Mouse (Mus musculus) limb, embryonic 13.5 days (tissue): Measurements from ENCODE around the gene Stac2. TPM values are rescaled to one million over a fixed set of nuclear protein-coding genes. Genes with fewer than 3 reads are reported as not detected.

Experiments
- ATAC-seq: fragments of 200-750 bp; cut with Nextera tagmentation; 2 replicates; pipeline ENCODE4 v1.8.0; 2017; ENCODE audit warnings: low read depth, moderate number of reproducible peaks, moderate TSS enrichment; ENCODE audit not compliant: low FRiP score
- H3K27ac ChIP-seq: fragments of 300-500 bp; sonication (generic); 2 replicates; pipeline ENCODE4 v1.5.1; 2015; ENCODE audit warnings: inconsistent platforms, mild to moderate bottlenecking, moderate library complexity
- H3K27me3 ChIP-seq: fragments of 300-500 bp; sonication (generic); 2 replicates; pipeline ENCODE4 v1.6.1; 2015; ENCODE audit warnings: mild to moderate bottlenecking, inconsistent platforms
- H3K36me3 ChIP-seq: fragments of 300-500 bp; sonication (generic); 2 replicates; pipeline ENCODE4 v1.6.1; 2015; ENCODE audit warnings: inconsistent platforms, mild to moderate bottlenecking, moderate library complexity
- H3K4me1 ChIP-seq: fragments of 300-500 bp; sonication (generic); 2 replicates; pipeline ENCODE4 v1.6.1; 2015; ENCODE audit warnings: inconsistent platforms
- H3K4me2 ChIP-seq: fragments of 300-500 bp; sonication (generic); replicated peaks from 2 replicates; pipeline ENCODE4 v1.6.1; 2015; ENCODE audit warnings: inconsistent platforms, mild to moderate bottlenecking, moderate library complexity
- H3K4me3 ChIP-seq: fragments of 300-500 bp; sonication (generic); 2 replicates; pipeline ENCODE4 v1.5.1; 2015; ENCODE audit warnings: moderate library complexity, mild to moderate bottlenecking, inconsistent platforms
- H3K9ac ChIP-seq: fragments of 300-500 bp; sonication (generic); 2 replicates; pipeline ENCODE4 v1.6.1; 2015; ENCODE audit warnings: mild to moderate bottlenecking, inconsistent platforms
- H3K9me3 ChIP-seq: fragments of 300-500 bp; sonication (generic); 2 replicates; pipeline ENCODE4 v1.6.1; 2016; ENCODE audit warnings: inconsistent platforms
- WGBS: fragments of 180-500 bp; shearing (Covaris S2); methylation state at CpG from one replicate; pipeline ENCODE4 v1.1.7; 2015; 5-methylcytosine and 5-hydroxymethylcytosine counted together
- polyA plus RNA-seq: library from polyadenylated mRNA; unstranded; fragments of >200 nt; fragmentation: Nextera tagmentation; extraction: Ambion mirVana; gene quantifications from 2 replicates; pipeline ENCODE4 v1.2.1, GENCODE M21; 2015

The Stac2 gene
- polyA plus RNA-seq, 1 experiment from 2014 or later = 1.1 TPM

DNA sequence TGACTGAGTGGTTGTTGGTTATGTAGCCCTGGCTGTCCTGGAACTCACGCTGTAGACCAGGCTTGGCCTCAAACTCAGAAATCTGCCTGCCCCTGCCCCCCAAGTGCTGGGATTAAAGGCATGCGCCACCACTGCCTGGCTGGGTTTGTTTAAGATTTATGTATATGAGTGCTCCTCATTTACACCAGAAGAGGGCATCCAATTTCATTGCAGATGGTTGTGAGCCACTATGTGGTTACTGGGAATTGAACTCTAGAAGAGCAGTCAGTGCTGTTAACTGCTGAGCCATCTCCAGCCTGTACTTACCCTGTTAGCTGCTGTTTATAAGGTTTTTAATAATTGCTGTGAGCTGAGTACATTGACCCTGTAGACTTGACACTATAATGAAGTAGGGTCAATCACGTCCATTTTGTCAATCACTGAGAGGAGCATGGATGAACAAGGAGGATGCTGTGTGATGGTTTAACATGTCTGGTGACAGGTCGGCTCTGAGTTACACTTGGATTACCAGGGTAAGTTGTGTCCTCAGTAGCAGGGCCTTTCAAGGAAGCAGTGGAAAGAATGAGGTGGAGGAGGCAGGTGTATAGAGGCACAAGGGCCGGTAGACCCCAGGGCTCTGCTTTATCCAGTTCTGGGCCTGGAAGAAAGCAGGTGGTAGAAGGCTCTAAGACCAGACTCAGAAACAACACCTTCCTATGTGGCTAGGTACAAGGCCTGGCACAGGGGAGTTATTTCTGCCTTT is 22.4 kb downstream of the Stac2 start:
- peaks cover 33% of the 10 kb centered on the region for H3K36me3 ChIP-seq
- 42% methylated on average over 5 of the region's 5 CpGs for WGBS
- H3K4me3 ChIP-seq = no peak overlapping the region
- no peak for ATAC-seq
- H3K27me3 ChIP-seq = peaks cover 7% of the 10 kb centered on the region; the same call in 1 of the 2 replicates
- H3K9me3 ChIP-seq = no peaks in the 10 kb centered on the region
- no peak overlapping the region for H3K27ac ChIP-seq
- H3K9ac ChIP-seq = no peak overlapping the region
- peaks cover 26% of the 10 kb centered on the region for H3K4me1 ChIP-seq
- no peak overlapping the region for H3K4me2 ChIP-seq

DNA sequence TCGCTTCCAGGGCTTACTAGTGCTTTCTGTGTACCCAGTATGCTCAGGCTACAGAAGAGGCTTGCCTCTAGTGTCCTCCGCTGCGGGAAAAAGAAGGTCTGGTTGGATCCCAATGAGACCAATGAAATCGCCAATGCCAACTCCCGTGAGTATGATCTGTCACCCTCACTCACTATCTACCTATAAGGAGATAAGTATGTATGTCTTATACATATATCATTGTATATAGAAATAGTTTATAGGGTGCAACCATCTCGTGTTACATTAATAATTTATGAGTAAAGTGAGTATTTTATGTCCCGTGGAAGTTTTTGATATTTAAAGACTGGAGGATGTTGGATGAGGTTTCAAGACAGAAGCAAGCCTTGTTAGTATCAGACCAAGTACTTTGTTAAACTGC is 25.5 kb downstream of the Stac2 start:
- ATAC-seq = no peak
- H3K4me3 ChIP-seq = peak overlapping the region; percentile 100
- no peaks in the 10 kb centered on the region for H3K27me3 ChIP-seq
- H3K4me1 ChIP-seq = peaks cover 24% of the 10 kb centered on the region
- 22% methylated on average over 7 of the region's 7 CpGs for WGBS
- H3K36me3 ChIP-seq = peaks cover 33% of the 10 kb centered on the region
- H3K27ac ChIP-seq = no peak overlapping the region
- no peaks in the 10 kb centered on the region for H3K9me3 ChIP-seq
- peak overlapping the region; percentile 94 for H3K4me2 ChIP-seq
- peak overlapping the region; percentile 100 for H3K9ac ChIP-seq

DNA sequence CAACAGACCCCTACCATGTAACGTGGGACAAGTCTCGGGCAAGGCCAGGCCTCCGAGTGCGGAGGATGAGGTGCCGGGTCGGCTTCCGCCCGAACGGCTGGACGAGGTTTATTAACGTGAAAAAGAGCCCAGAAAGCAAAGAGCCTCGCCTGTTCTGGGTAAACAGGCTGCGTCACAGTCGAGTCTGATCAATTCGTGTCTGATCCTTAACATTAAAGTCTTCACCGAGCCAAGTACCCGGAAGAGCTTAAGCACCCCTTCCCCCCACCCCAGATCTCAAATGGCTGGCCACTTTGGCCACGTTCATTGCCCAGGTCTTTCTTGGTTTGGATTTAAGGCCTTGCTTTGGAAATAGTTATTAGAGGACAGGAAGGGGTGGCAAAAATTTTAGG is 26.0 kb downstream of the Stac2 start:
- WGBS = under 1% methylated on average over 18 of the region's 18 CpGs
- Histone ChIP-seq H3K9me3 (no peaks in the 10 kb centered on the region), H3K27me3 (no peaks in the 10 kb centered on the region), H3K4me2 (peak overlapping the region; percentile 94), H3K27ac (peak overlapping the region; percentile 92), H3K4me3 (peak overlapping the region; percentile 100), H3K4me1 (peaks cover 24% of the 10 kb centered on the region), H3K36me3 (peaks cover 33% of the 10 kb centered on the region), H3K9ac (peak overlapping the region; percentile 100)
- ATAC-seq = no peak

DNA sequence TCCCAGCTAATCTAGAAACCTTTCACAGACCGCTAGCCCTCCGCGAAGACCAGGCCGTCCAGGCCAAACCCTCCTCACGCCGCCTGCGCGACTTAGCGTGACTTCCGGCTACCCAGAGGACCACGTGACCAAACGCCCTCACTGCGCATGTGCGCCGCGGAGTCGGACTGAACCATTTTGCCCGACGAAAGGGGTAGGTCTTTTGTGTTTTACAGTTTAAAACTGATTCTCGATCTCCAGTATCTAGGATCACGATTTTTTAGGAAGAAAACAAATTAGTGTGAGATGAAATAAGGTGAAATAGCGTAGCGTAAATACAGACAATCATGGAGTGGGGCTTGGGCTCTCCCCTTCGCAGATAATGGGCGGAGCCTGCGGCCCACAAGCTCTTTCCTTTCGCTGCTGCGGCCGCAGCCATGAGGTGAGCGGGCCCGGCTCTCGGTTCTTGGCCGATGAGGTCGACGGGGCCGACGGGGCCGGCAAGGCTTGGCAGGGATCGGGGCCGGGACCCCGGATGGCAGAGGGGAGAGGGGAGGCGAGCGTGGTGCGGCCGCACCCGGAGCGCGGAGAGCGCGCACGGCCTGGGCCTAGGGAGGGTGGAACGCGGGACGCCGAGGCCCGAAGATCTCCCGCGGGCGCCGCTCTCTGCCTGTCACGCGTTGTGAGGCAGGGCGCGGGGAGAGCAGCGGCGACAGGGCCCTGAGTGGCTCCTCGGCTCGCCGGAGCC is 26.5 kb downstream of the Stac2 start, which contains the start of gene Rpl19:
TSS of gene Rpl19 (plus strand) at position 141 of the 727 bp plus-strand sequence.
- no peaks in the 10 kb centered on the region for H3K27me3 ChIP-seq
- H3K9ac ChIP-seq = peak within 1 kb of the TSS; percentile 100
- H3K4me3 ChIP-seq = peak within 1 kb of the TSS; percentile 100
- peak; percentile 58; the same call in 1 of the 2 replicates for ATAC-seq
- H3K4me1 ChIP-seq = peaks cover 24% of the 10 kb centered on the region
- peaks cover 33% of the 10 kb centered on the region for H3K36me3 ChIP-seq
- H3K27ac ChIP-seq = peak within 1 kb of the TSS; percentile 92
- peak within 1 kb of the TSS; percentile 94 for H3K4me2 ChIP-seq
- WGBS = under 1% methylated on average over 69 of the region's 69 CpGs
- no peaks in the 10 kb centered on the region for H3K9me3 ChIP-seq

DNA sequence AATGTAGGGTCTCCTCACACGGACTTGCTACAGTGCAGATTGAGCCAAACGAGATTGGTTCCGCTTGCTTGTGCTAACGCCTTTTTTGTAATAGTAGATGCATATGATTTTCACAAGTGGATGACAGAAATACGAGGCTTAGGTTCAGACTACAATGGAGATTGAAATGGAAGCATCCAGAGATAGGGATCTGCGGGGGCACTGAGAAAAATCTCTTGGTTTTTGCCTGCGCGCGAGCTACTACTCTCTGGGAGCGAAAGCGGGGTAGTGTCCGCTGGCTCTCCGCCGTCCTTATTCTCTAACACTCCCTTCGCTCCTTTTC is 27.1 kb downstream of the Stac2 start:
- H3K9me3 ChIP-seq = no peaks in the 10 kb centered on the region
- H3K36me3 ChIP-seq = peaks cover 31% of the 10 kb centered on the region
- H3K27me3 ChIP-seq = no peaks in the 10 kb centered on the region
- H3K27ac ChIP-seq = peak overlapping the region; percentile 92
- H3K9ac ChIP-seq = peak overlapping the region; percentile 100
- no peak for ATAC-seq
- H3K4me2 ChIP-seq = peak overlapping the region; percentile 94
- 6% methylated on average over 15 of the region's 15 CpGs for WGBS
- peaks cover 28% of the 10 kb centered on the region for H3K4me1 ChIP-seq
- peak overlapping the region; percentile 100 for H3K4me3 ChIP-seq

DNA sequence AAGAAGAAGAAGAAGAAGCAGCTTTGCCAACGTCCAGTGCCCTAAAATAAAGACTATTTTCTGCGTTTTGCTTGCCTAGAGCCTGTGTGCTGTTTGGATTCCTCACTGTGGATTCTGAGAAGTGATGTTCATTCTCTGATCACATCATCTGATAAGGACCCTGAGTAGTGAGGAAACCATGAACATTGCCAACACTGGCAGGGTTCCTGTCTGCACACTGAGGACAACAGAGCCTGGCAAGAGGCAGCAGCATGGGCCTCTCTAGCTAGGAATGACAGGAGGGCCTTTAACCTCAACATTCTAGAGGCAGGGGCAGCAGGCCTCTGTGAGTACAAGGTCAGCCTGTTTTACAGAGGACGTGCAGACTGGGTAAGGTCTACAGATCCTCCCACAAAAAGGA is 28.7 kb downstream of the Stac2 start:
- no peak for ATAC-seq
- Histone ChIP-seq H3K27me3 (no peaks in the 10 kb centered on the region), H3K36me3 (peaks cover 15% of the 10 kb centered on the region), H3K9me3 (no peaks in the 10 kb centered on the region), H3K27ac (no peak overlapping the region), H3K9ac (no peak overlapping the region), H3K4me1 (peaks cover 45% of the 10 kb centered on the region), H3K4me2 (no peak overlapping the region), H3K4me3 (no peak overlapping the region)
- 89% methylated on average over 3 of the region's 3 CpGs for WGBS

DNA sequence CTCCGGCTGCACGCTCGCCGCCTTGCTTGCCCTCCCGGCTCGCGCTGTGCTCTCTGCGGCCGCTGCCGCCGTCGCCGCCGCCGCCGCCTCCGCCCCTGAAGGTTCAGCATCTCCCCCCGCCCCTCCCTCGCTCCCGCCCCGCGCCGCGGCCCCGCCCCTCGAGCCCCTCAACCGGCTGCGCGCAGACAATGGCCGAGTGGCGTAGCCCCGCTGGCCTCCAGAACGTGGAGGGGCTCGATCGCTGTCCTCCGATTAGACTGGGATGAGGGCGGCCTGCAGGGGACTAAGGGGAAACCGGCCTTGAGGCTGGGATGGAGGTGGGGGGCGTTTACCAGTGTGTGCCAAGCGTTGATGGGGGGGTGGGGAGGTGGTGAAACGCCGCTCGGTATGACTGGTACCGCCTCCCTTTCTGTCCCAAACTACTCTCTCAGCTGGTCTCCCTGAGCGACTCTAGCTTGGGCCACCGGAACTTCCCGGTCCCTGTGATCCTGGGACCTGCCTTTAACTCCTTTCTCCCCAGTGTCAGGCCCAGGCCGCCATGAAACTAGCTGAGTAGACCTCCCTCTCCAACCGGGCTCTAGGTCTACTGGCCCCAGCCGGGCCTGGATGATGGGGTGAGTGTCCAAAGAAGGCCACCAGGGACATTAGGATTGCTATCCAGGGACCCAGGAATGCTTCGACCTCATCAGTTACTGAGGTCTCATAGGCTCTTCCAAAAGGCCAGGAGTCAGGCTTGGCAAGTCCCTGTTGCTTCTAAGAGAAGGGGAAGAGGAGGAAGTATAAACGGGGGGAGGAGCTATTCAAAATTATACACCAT is 30.5 kb downstream of the Stac2 start, which contains the start of gene Cacnb1:
TSS of gene Cacnb1 (minus strand) at position 480 of the 817 bp plus-strand sequence.
- under 1% methylated on average over 41 of the region's 52 CpGs for WGBS
- Histone ChIP-seq H3K36me3 (peaks cover 13% of the 10 kb centered on the region), H3K4me3 (peak within 1 kb of the TSS; percentile 83), H3K27ac (peak within 1 kb of the TSS; percentile 90), H3K4me1 (peaks cover 42% of the 10 kb centered on the region), H3K4me2 (peak within 1 kb of the TSS; percentile 81), H3K9ac (peak within 1 kb of the TSS; percentile 88), H3K27me3 (no peaks in the 10 kb centered on the region), H3K9me3 (no peaks in the 10 kb centered on the region)
- peak; percentile 52 for ATAC-seq

DNA sequence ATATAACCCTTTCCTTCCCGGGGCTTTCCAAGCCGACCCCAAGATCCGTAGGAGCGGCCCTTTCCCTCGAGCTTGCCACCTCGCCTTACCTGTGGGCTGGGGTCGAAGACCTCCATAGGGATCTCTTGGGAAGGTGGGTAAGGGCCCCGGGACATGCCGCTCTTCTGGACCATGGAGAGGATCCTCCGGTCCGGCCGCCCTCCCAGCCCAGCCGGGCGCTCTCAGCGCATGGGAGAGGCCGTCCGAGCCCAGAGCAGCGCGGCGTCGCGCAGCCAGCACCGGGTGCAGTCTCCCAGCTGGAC is 31.1 kb downstream of the Stac2 start:
- peak overlapping the region; percentile 83 for H3K4me3 ChIP-seq
- peaks cover 39% of the 10 kb centered on the region for H3K4me1 ChIP-seq
- ATAC-seq = 0 out of 2 replicates have a peak, but pooled peaks have one; percentile 1
- under 1% methylated on average over 22 of the region's 23 CpGs for WGBS
- H3K4me2 ChIP-seq = peak overlapping the region; percentile 81
- H3K9me3 ChIP-seq = no peaks in the 10 kb centered on the region
- peak overlapping the region; percentile 88 for H3K9ac ChIP-seq
- H3K36me3 ChIP-seq = peaks cover 19% of the 10 kb centered on the region
- peak overlapping the region; percentile 90 for H3K27ac ChIP-seq
- H3K27me3 ChIP-seq = no peaks in the 10 kb centered on the region

DNA sequence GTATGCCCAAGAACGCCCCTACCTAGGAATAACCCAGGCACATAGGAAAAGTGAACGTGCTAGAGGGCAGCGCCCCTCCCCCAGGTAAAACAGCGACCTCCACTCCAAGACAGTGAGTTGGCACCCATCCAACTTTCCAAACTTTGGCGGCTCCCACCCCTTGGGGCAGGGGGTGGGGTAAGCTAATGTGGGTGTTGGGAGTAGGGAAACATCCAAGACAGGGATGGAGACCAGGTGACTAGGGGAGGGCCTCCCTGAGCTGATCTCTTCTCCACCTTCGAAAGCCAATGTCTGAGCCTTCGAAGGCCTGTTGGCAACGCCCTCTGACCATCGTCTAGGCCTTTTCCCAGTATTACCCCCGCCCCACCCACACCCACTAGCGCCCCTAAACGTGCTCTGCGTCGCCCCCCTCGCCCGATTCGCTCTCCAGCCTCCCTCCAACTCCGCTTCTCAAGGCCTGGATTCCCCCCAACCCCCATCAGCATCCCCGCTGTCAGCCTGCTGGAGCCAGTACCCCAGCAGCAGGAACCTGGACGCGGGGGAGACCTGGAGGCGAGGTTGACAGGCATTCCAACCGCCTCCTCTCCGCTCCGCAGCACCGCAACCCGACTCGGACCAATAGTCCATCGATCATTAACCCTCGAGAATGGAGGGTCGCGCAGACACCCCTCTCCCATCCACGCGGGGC is 31.6 kb downstream of the Stac2 start:
- WGBS = 3% methylated on average over 32 of the region's 34 CpGs
- no peaks in the 10 kb centered on the region for H3K27me3 ChIP-seq
- peak; percentile 29 for ATAC-seq
- no peaks in the 10 kb centered on the region for H3K9me3 ChIP-seq
- H3K27ac ChIP-seq = peak overlapping the region; percentile 90
- peaks cover 39% of the 10 kb centered on the region for H3K4me1 ChIP-seq
- H3K36me3 ChIP-seq = peaks cover 24% of the 10 kb centered on the region
- peak overlapping the region; percentile 83 for H3K4me3 ChIP-seq
- H3K4me2 ChIP-seq = peak overlapping the region; percentile 81
- peak overlapping the region; percentile 88 for H3K9ac ChIP-seq

DNA sequence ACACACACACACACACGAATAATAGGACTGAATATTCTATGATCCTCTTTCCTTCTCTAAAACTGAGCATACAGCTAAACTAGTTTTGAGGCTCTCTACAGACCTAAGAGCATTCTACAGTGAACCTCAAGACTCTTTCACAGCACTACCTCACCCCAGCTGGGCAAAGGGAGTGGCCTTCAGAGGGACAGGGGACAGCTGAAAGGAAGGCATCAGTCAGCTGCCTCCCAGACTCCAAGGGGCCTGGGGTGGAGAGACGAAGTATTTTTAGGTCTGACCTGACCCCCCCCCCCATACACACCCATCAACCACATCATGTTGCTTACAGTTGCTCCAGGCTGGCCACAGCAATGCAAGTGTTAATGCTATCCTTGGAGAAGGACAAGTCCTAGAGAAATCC is 32.1 kb downstream of the Stac2 start:
- H3K4me2 ChIP-seq = peak overlapping the region; percentile 81
- H3K4me3 ChIP-seq = peak overlapping the region; percentile 83
- peak overlapping the region; percentile 90 for H3K27ac ChIP-seq
- WGBS = 67% methylated on average over 2 of the region's 2 CpGs
- H3K9me3 ChIP-seq = no peaks in the 10 kb centered on the region
- no peaks in the 10 kb centered on the region for H3K27me3 ChIP-seq
- peak overlapping the region; percentile 88 for H3K9ac ChIP-seq
- peak; percentile 7; the same call in 1 of the 2 replicates for ATAC-seq
- H3K4me1 ChIP-seq = peaks cover 38% of the 10 kb centered on the region
- H3K36me3 ChIP-seq = peaks cover 30% of the 10 kb centered on the region

DNA sequence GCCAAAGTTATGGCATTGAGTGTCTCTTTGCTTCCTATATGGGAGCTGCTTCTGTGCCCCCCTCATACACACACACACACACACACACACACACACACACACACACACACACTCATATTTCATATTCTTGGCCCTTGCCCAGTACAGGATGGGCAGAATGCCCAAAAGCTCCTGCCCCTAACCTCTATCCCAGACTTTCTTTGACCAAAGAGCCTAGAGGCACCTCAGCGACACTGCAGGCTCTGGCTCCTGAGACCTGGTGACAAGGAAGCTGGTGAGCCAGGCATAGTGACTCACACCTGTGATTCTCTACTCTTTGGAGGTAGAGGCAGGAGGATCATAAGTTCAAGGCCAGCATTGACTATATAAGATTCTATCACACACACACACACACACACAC is 32.6 kb downstream of the Stac2 start:
- ATAC-seq = no peak
- H3K9ac ChIP-seq = peak overlapping the region; percentile 88; the same call in 1 of the 2 replicates
- peak overlapping the region; percentile 90; the same call in 1 of the 2 replicates for H3K27ac ChIP-seq
- WGBS = 61% methylated on average over 1 of the region's 1 CpGs
- peaks cover 34% of the 10 kb centered on the region for H3K36me3 ChIP-seq
- H3K4me1 ChIP-seq = peaks cover 34% of the 10 kb centered on the region
- H3K4me2 ChIP-seq = peak overlapping the region; percentile 81
- no peaks in the 10 kb centered on the region for H3K9me3 ChIP-seq
- H3K27me3 ChIP-seq = no peaks in the 10 kb centered on the region
- peak overlapping the region; percentile 83 for H3K4me3 ChIP-seq
